Mouse (Mus musculus) ES-Bruce4 (cell line): Measurements from ENCODE around the gene Gm20489. TPM values are rescaled to one million over a fixed set of nuclear protein-coding genes. Genes with fewer than 3 reads are reported as not detected.
A peak's percentile ranks its signal among the peaks of the same experiment; 100 is the strongest.

Experiments used
- H3K27ac ChIP-seq: 2 replicates; pipeline ENCODE4 v1.5.1; 2012; ENCODE audit warnings: low read length, inconsistent platforms; ENCODE audit not compliant: insufficient read depth
- H3K27me3 ChIP-seq: 2 replicates; pipeline ENCODE4 v1.6.1; 2012; ENCODE audit warnings: mild to moderate bottlenecking, low read length, inconsistent platforms; ENCODE audit not compliant: control insufficient read depth, poor library complexity, insufficient read depth, severe bottlenecking
- H3K36me3 ChIP-seq: 2 replicates; pipeline ENCODE4 v1.6.1; 2012; ENCODE audit warnings: inconsistent platforms, mild to moderate bottlenecking, low read length, moderate library complexity; ENCODE audit not compliant: control insufficient read depth, poor library complexity, insufficient read depth, severe bottlenecking
- H3K4me1 ChIP-seq: one replicate; pipeline ENCODE4 v1.8.1; 2011; ENCODE audit warnings: low read length; ENCODE audit not compliant: control insufficient read depth, insufficient read depth
- H3K4me3 ChIP-seq: 2 replicates; pipeline ENCODE4 v1.5.1; 2011; ENCODE audit warnings: low read depth, mild to moderate bottlenecking, low read length
- H3K9ac ChIP-seq: 2 replicates; pipeline ENCODE4 v1.6.1; 2012; ENCODE audit warnings: low read depth, mild to moderate bottlenecking, inconsistent platforms; ENCODE audit not compliant: poor library complexity, severe bottlenecking
- H3K9me3 ChIP-seq: replicated peaks from 2 replicates; pipeline ENCODE4 v1.6.1; 2012; ENCODE audit warnings: mild to moderate bottlenecking, low read length, inconsistent platforms; ENCODE audit not compliant: control insufficient read depth, poor library complexity, insufficient read depth, severe bottlenecking
- CTCF ChIP-seq: IDR thresholded peaks from one replicate; pipeline ENCODE4 v1.8.1; 2011; ENCODE audit warnings: low read depth, low read length
- EP300 ChIP-seq: IDR thresholded peaks from 2 replicates; pipeline ENCODE4 v1.6.1; 2011; ENCODE audit warnings: low read depth, low read length; ENCODE audit not compliant: insufficient read depth
- POLR2A ChIP-seq: IDR thresholded peaks from one replicate; pipeline ENCODE4 v1.8.1; 2011; ENCODE audit warnings: low read length; ENCODE audit not compliant: insufficient read depth
- polyA plus RNA-seq: library from polyadenylated mRNA; stranded (reverse); fragments of >200 nt; gene quantifications from 2 replicates; pipeline ENCODE4 v1.2.4, GENCODE M21; 2011; ENCODE audit warnings: low read depth; ENCODE audit not compliant: missing spikeins, insufficient read depth, insufficient read length

Gm20489 gene
- polyA plus RNA-seq, 1 experiment = not detected

- no peak for TF ChIP-seq EP300
- no peak for TF ChIP-seq CTCF
- TF ChIP-seq POLR2A = no peak
- H3K9ac ChIP-seq = no peak within 1 kb of the TSS
- no peak within 1 kb of the TSS for H3K27ac ChIP-seq
- H3K9me3 ChIP-seq = no peaks in the 10 kb centered on the region
- H3K4me3 ChIP-seq = peak within 1 kb of the TSS; percentile 14; the same call in 1 of the 2 replicates
- no peaks in the 10 kb centered on the region for H3K4me1 ChIP-seq
- no peaks in the 10 kb centered on the region for H3K27me3 ChIP-seq
- H3K36me3 ChIP-seq = no peaks in the 10 kb centered on the region
These were observed 633 bp downstream of the Gm20489 start, which contains the start of gene Il2rg for GRCm38 (mm10) chrX:101268025-101268754. TSS of gene Il2rg (minus strand) at chrX:101268255.

DNA sequence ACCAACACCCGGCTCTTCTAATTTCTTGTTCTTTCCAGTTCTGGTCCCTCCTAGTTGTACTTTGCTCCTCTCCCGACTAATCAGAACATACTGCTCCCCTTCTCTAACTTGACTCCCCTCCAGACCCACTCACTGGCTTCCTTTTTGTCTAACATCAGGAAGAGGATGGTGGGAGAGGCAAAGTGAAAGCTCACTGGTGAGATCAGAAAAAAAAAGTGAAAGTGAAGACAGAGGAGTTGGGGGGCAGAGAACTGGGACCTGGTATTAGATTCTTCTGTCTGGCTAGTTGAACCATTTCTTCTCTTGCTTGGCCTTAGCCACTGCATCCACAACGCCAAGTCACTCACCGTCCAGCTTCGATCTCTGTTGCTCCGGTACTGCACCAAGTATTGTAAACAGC lies 2.2 kb downstream of the Gm20489 start:
- Histone ChIP-seq H3K9me3 (no peaks in the 10 kb centered on the region), H3K36me3 (no peaks in the 10 kb centered on the region), H3K4me1 (peaks cover 3% of the 10 kb centered on the region), H3K27ac (no peak overlapping the region), H3K9ac (no peak overlapping the region), H3K4me3 (no peak overlapping the region), H3K27me3 (no peaks in the 10 kb centered on the region)
- no peak for TF ChIP-seq CTCF
- no peak for TF ChIP-seq EP300
- TF ChIP-seq POLR2A = no peak

- Histone ChIP-seq H3K36me3 (no peaks in the 10 kb centered on the region), H3K27me3 (no peaks in the 10 kb centered on the region), H3K9ac (no peak within 1 kb of the TSS), H3K4me3 (no peak within 1 kb of the TSS), H3K4me1 (peaks cover 3% of the 10 kb centered on the region), H3K9me3 (no peaks in the 10 kb centered on the region), H3K27ac (no peak within 1 kb of the TSS)
- no peak for TF ChIP-seq CTCF
These were observed 4.9 kb downstream of the Gm20489 start, which contains the start of gene Gm614 for GRCm38 (mm10) chrX:101263892-101264291. TSS of gene Gm614 (minus strand) at chrX:101263992.

GRCm38 (mm10) chrX:101260441-101261325 lies 8.1 kb downstream of the Gm20489 start:
- peak overlapping the region; percentile 90 for H3K27ac ChIP-seq
- TF ChIP-seq EP300 = no peak
- no peak for TF ChIP-seq POLR2A
- H3K9me3 ChIP-seq = no peaks in the 10 kb centered on the region
- no peaks in the 10 kb centered on the region for H3K27me3 ChIP-seq
- H3K36me3 ChIP-seq = no peaks in the 10 kb centered on the region
- peaks cover 3% of the 10 kb centered on the region for H3K4me1 ChIP-seq
- H3K4me3 ChIP-seq = peak overlapping the region; percentile 9; the same call in 1 of the 2 replicates
- peak overlapping the region; percentile 12 for H3K9ac ChIP-seq

DNA sequence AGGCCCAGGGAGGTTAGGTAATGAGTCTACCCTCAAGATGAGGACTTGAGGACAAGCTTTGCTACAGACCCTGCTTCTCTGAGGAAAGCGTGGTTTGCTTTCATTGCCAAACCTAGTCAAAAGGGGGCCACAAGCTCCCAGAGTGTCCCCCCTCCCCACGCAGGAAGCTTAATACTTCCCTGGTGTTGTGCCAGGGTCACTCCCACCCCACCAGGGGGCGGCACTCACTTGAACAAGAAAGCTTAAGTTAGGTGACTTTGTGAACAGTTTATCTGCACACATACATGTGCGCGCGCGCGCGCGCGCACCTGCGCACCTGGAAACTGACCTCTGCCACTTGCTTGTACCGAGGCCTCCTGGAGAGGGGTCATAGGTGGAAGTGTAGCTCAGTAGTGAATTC lies 12.2 kb downstream of the Gm20489 start:
- Histone ChIP-seq H3K9ac (peak overlapping the region; percentile 75), H3K4me3 (peak overlapping the region; percentile 43), H3K9me3 (no peaks in the 10 kb centered on the region), H3K36me3 (no peaks in the 10 kb centered on the region), H3K27ac (no peak overlapping the region), H3K27me3 (no peaks in the 10 kb centered on the region), H3K4me1 (no peaks in the 10 kb centered on the region)
- TF ChIP-seq CTCF (no peak), EP300 (no peak), POLR2A (no peak)

- no peaks in the 10 kb centered on the region for H3K36me3 ChIP-seq
These were observed 14.1 kb downstream of the Gm20489 start for GRCm38 (mm10) chrX:101254740-101255139.

More at GRCm38 (mm10) chrX:101254740-101255139, 14.1 kb downstream of the Gm20489 start:
- Histone ChIP-seq H3K4me3 (peak overlapping the region; percentile 73), H3K27me3 (no peaks in the 10 kb centered on the region), H3K9me3 (no peaks in the 10 kb centered on the region), H3K4me1 (no peaks in the 10 kb centered on the region), H3K27ac (peak overlapping the region; percentile 26), H3K9ac (peak overlapping the region; percentile 48)
- TF ChIP-seq POLR2A = no peak
- TF ChIP-seq CTCF = no peak
